In the genomic region with DNA sequence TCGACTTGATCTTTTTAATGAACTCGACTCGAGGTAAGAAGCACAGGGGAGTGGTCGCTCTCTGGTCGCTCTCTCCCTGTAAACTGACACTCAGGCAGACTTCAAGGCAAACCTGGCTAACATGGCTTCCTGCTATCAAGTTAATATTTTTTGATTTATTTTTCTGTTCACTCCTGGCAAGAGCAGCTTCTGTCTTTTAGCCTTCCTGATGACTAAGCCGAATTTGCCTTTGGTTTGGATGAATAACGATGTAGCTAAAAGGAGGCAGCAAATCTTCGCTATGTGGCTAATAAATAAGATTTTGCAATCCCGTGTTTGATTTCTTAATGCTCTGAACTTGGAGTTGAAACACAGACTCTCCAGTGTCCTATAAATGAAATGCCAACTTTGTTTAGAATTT, we compare ENCODE assay signal across 32 mouse cellular contexts. TPM values are rescaled to one million over a fixed set of nuclear protein-coding genes. Genes with fewer than 3 reads are reported as not detected.
DNase-seq lines count a peak whose midpoint lies in the region; ATAC-seq lines count a peak whose summit lies in the region.
"Had no signal": no experiment of that assay in that cellular context is flagged by ENCODE, and none has a peak within 500 bp of the region (broad histone marks: within the 10 kb centered on the region; RNA-seq: fewer than 3 reads in every experiment).

No protein-coding gene starts in this region.

- DNase-seq in embryonic facial prominence, embryonic 11.5 days (ENCODE audit: low spot score): peak; percentile 19
- no peak for DNase-seq in embryonic facial prominence, embryonic 10.5 days (ENCODE audit: low spot score)
- DNase-seq in kidney, postnatal 36 days: no peak
- peak; percentile 43 for DNase-seq in fibroblast of lung, adult 2 months (ENCODE audit: low read depth)
- DNase-seq in mesoderm, embryonic 11.5 days (ENCODE audit: low read depth, low spot score): peak; percentile 19
- DNase-seq: adrenal gland, postnatal 25 days; cerebellum, adult 2 months; cerebellum, postnatal 14 days; gastrocnemius, postnatal 36 days; heart, postnatal 14 days; kidney, adult 18-20 months; liver, postnatal 0 days; lung, postnatal 36 days; right cerebral cortex, adult 18-20 months; right cerebral cortex, postnatal 4 days had no signal

- no peak overlapping the region for H3K9ac ChIP-seq in embryonic facial prominence, embryonic 11.5 days (replicated peaks; ENCODE audit: low read length)
- H3K9ac ChIP-seq in kidney, embryonic 14.5 days (ENCODE audit: low read depth, low read length): no peak overlapping the region
- no peak overlapping the region for H3K9ac ChIP-seq in hindbrain, embryonic 12.5 days
- H3K9ac ChIP-seq: embryonic facial prominence, embryonic 15.5 days; limb, embryonic 13.5 days; liver, postnatal 0 days; midbrain, embryonic 12.5 days; neural tube, embryonic 12.5 days had no signal

- H3K27me3 ChIP-seq in embryonic facial prominence, embryonic 11.5 days (ENCODE audit: control insufficient read depth, insufficient read depth, low read length): no peaks in the 10 kb centered on the region
- H3K27me3 ChIP-seq in embryonic facial prominence, embryonic 10.5 days (replicated peaks; ENCODE audit: low read depth, poor library complexity, severe bottlenecking): no peaks in the 10 kb centered on the region
- H3K27me3 ChIP-seq in kidney, embryonic 14.5 days (ENCODE audit: control insufficient read depth, insufficient read depth, low read length): no peaks in the 10 kb centered on the region
- H3K27me3 ChIP-seq in hindbrain, embryonic 12.5 days: no peaks in the 10 kb centered on the region
- H3K27me3 ChIP-seq: embryonic facial prominence, embryonic 15.5 days; limb, embryonic 13.5 days; midbrain, embryonic 12.5 days; neural tube, embryonic 12.5 days had no signal

- H3K4me1 ChIP-seq in embryonic facial prominence, embryonic 11.5 days (ENCODE audit: control insufficient read depth, insufficient read depth, low read length): no peaks in the 10 kb centered on the region
- H3K4me1 ChIP-seq in embryonic facial prominence, embryonic 10.5 days: peaks cover 6% of the 10 kb centered on the region
- peaks cover 7% of the 10 kb centered on the region for H3K4me1 ChIP-seq in kidney, embryonic 14.5 days (ENCODE audit: control insufficient read depth, insufficient read depth, low read length)
- H3K4me1 ChIP-seq in hindbrain, embryonic 12.5 days: peaks cover 2% of the 10 kb centered on the region; the same call in 1 of the 2 replicates
- H3K4me1 ChIP-seq: embryonic facial prominence, embryonic 15.5 days; hindbrain, embryonic 10.5 days; midbrain, embryonic 12.5 days; neural tube, embryonic 12.5 days had no signal

- 47% methylated on average over 9 of the region's 9 CpGs for WGBS in embryonic facial prominence, embryonic 11.5 days
- WGBS in embryonic facial prominence, embryonic 10.5 days: 59% methylated on average over 9 of the region's 9 CpGs
- 20% methylated on average over 9 of the region's 9 CpGs for WGBS in kidney, embryonic 14.5 days
- 71% methylated on average over 9 of the region's 9 CpGs for WGBS in hindbrain, embryonic 12.5 days

- H3K36me3 ChIP-seq in embryonic facial prominence, embryonic 11.5 days (replicated peaks; ENCODE audit: control insufficient read depth, insufficient read depth, low read depth, low read length): no peaks in the 10 kb centered on the region
- no peaks in the 10 kb centered on the region for H3K36me3 ChIP-seq in embryonic facial prominence, embryonic 10.5 days (replicated peaks)
- H3K36me3 ChIP-seq in kidney, embryonic 14.5 days (ENCODE audit: control insufficient read depth, insufficient read depth, low read length): no peaks in the 10 kb centered on the region
- H3K36me3 ChIP-seq in hindbrain, embryonic 12.5 days: no peaks in the 10 kb centered on the region
- H3K36me3 ChIP-seq: embryonic facial prominence, embryonic 15.5 days; hindbrain, embryonic 10.5 days; limb, embryonic 13.5 days; midbrain, embryonic 12.5 days; neural tube, embryonic 12.5 days had no signal

- no peak for ATAC-seq in embryonic facial prominence, embryonic 11.5 days (replicated peaks; ENCODE audit: insufficient number of reproducible peaks, low FRiP score, low TSS enrichment, low read depth)
- peak; percentile 35; the same call in 1 of the 2 replicates for ATAC-seq in kidney, embryonic 14.5 days (ENCODE audit: low FRiP score, low TSS enrichment)
- no peak for ATAC-seq in hindbrain, embryonic 12.5 days (ENCODE audit: low FRiP score)
- ATAC-seq: CD4-positive, CD25-positive, alpha-beta regulatory T cell, adult 4 months; forebrain, embryonic 14.5 days; hindbrain, embryonic 16.5 days; liver, postnatal 0 days had no signal

- H3K27ac ChIP-seq in embryonic facial prominence, embryonic 11.5 days (replicated peaks; ENCODE audit: low read depth, low read length): no peak overlapping the region
- H3K27ac ChIP-seq in embryonic facial prominence, embryonic 10.5 days (replicated peaks): no peak overlapping the region
- H3K27ac ChIP-seq in kidney, embryonic 14.5 days (ENCODE audit: low read depth, low read length): no peak overlapping the region
- no peak overlapping the region for H3K27ac ChIP-seq in hindbrain, embryonic 12.5 days
- H3K27ac ChIP-seq: embryonic facial prominence, embryonic 15.5 days; hindbrain, embryonic 10.5 days; left cerebral cortex, adult 2 months; limb, embryonic 13.5 days; midbrain, embryonic 12.5 days; neural tube, embryonic 12.5 days had no signal

- H3K4me3 ChIP-seq in embryonic facial prominence, embryonic 11.5 days (ENCODE audit: low read depth, low read length): no peak overlapping the region
- no peak overlapping the region for H3K4me3 ChIP-seq in embryonic facial prominence, embryonic 10.5 days
- H3K4me3 ChIP-seq in kidney, embryonic 14.5 days (ENCODE audit: low read length): no peak overlapping the region
- H3K4me3 ChIP-seq in hindbrain, embryonic 12.5 days: no peak overlapping the region
- H3K4me3 ChIP-seq: embryonic facial prominence, embryonic 15.5 days; hindbrain, embryonic 10.5 days; left cerebral cortex, adult 2 months; limb, embryonic 13.5 days; midbrain, embryonic 12.5 days; myocyte; neural tube, embryonic 12.5 days had no signal

- no peaks in the 10 kb centered on the region for H3K9me3 ChIP-seq in embryonic facial prominence, embryonic 11.5 days (replicated peaks; ENCODE audit: control insufficient read depth, low read length)
- H3K9me3 ChIP-seq in embryonic facial prominence, embryonic 10.5 days: no peaks in the 10 kb centered on the region
- no peaks in the 10 kb centered on the region for H3K9me3 ChIP-seq in kidney, embryonic 14.5 days (ENCODE audit: control insufficient read depth, low read length)
- H3K9me3 ChIP-seq in hindbrain, embryonic 12.5 days (replicated peaks): no peaks in the 10 kb centered on the region
- H3K9me3 ChIP-seq: embryonic facial prominence, embryonic 15.5 days; hindbrain, embryonic 10.5 days; limb, embryonic 13.5 days; midbrain, embryonic 12.5 days; neural tube, embryonic 12.5 days had no signal

- no peak overlapping the region for H3K4me2 ChIP-seq in embryonic facial prominence, embryonic 11.5 days (ENCODE audit: low read depth, low read length)
- H3K4me2 ChIP-seq in kidney, embryonic 14.5 days (replicated peaks; ENCODE audit: low read depth, low read length): no peak overlapping the region
- H3K4me2 ChIP-seq in hindbrain, embryonic 12.5 days (replicated peaks): no peak overlapping the region
- H3K4me2 ChIP-seq: embryonic facial prominence, embryonic 15.5 days; limb, embryonic 13.5 days; liver, embryonic 11.5 days; midbrain, embryonic 12.5 days; neural tube, embryonic 12.5 days had no signal

RNA-seq across cellular contexts. Expression of gene Arl14, which starts 27.7 kb away (rescaled TPM):
- not detected in 2 replicates for polyA plus RNA-seq in embryonic facial prominence, embryonic 11.5 days (2014; fragmentation: Nextera tagmentation; extraction: Ambion mirVana)
- polyA plus RNA-seq in embryonic facial prominence, embryonic 10.5 days (2016; fragmentation: Nextera tagmentation; extraction: Ambion mirVana): not detected in 2 replicates
- not detected in 2 replicates for polyA plus RNA-seq in kidney, embryonic 14.5 days (2014; fragmentation: Nextera tagmentation; extraction: Ambion mirVana)
- not detected in 2 replicates for polyA plus RNA-seq in hindbrain, embryonic 12.5 days (2016; fragmentation: Nextera tagmentation; extraction: Ambion mirVana)
- polyA plus RNA-seq: CD4-positive, CD25-positive, alpha-beta regulatory T cell, adult 4 months; cerebellum, adult 2 months; cortical plate, adult 2 months; forebrain, embryonic 14.5 days; heart, embryonic 14.5 days; hindbrain, embryonic 10.5 days; hindbrain, embryonic 16.5 days; limb, embryonic 13.5 days; liver, embryonic 11.5 days; liver, postnatal 0 days; midbrain, embryonic 12.5 days; midbrain, postnatal 0 days; myocyte; neural tube, embryonic 12.5 days; spleen, adult 2 months had no signal

Comparison
In these comparisons a context has a peak if more than half of its experiments do, and no peak if none do; other contexts are left out.
1. DNase-seq: peak in embryonic facial prominence, embryonic 11.5 days (single experiment), fibroblast of lung, adult 2 months (single experiment) and mesoderm, embryonic 11.5 days (single experiment); none in embryonic facial prominence, embryonic 10.5 days (single experiment) and kidney, postnatal 36 days (0 of 2).